Mouse (Mus musculus) embryo, embryonic 10.5 days (tissue): Measurements from ENCODE around the gene Sap30.
A peak's percentile ranks its signal among the peaks of the same experiment; 100 is the strongest.
"Not testable (repeated sequence)": the region's sequence is repeated elsewhere in the genome, so short reads cannot be mapped to it uniquely, and the experiment has no call there.

ENCODE experiments used
- DNase-seq: peaks from one replicate; pipeline ENCODE4 v3.0.0-alpha.2; 2015; ENCODE audit warnings: low spot score

Sap30 gene

DNA sequence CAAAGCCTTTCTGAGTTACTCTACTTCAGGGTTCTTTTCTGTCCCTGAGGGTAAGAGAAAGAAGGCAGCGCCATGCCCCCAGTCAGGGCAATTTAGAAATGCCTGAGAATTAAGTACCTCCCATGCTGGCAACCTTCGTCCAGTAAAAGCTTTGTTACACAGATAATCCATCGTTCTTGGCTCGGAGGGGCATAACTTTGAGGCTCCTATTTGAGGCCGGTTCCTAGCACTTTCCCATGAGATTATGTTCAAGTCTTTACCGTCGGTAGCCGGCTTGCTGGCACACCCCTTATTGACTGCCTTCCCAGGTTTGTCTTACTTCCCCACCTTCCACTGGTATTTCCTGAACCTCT is 10.8 kb upstream of the Sap30 start:
- DNase-seq: no peak

DNA sequence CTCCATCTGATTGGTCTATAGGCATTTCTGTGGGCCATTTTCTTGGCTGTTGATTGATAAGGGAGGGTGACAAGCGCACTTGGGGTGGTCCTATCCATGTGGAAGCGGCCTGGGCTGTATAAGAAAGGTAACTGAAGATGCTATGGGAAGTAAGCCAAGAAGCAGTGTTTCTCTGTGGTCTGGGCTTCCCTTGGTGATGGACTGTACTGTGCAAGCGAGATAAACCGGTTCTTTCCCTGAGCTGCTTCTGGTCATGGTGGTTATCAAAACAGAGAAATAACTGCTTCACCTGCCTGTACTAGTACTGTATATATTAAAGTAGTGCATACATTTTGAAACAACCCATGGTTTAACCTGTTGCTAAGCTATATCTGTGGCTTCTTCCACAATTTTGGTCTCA is 4.2 kb upstream of the Sap30 start:
- no peak for DNase-seq

DNA sequence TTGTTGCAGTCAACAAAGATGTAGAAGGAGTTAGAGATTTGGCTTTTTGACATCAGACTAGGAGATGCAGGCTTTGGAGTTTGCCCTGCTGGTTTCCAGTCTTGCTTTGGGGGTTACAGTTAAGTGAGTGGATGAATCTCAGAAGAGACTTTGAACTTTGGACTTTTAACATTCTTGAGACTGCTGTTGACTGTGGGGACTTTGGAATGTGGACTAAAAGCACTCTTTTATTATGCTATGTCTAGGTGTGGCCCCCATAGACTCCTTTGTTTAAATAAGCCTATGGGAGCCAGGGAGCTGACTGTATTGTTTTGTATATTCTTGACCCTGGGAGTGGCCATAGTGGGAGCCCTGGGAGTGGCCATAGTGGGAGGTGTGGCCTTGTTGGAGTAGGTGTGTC is 2.2 kb upstream of the Sap30 start:
- DNase-seq: no peak

DNA sequence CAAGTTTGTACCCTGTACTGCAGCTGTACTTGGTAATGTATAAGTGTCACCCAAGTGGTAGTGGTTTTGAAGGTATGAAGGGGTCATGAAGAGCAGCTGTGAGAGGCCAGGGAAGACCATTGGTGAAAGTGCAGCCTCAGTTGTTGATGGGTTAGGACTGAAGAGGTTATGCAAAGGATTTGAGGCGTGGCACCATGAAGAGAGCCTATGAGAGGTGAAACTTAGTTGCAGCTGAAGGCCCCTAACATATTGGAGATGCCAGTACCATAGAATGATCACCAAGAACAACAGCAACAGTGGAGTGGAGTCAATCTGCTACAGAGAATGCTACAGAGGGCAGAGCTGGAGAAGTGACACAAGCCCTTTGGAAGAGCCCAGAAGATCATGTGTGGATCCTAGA is 1.7 kb upstream of the Sap30 start:
- no peak for DNase-seq

DNA sequence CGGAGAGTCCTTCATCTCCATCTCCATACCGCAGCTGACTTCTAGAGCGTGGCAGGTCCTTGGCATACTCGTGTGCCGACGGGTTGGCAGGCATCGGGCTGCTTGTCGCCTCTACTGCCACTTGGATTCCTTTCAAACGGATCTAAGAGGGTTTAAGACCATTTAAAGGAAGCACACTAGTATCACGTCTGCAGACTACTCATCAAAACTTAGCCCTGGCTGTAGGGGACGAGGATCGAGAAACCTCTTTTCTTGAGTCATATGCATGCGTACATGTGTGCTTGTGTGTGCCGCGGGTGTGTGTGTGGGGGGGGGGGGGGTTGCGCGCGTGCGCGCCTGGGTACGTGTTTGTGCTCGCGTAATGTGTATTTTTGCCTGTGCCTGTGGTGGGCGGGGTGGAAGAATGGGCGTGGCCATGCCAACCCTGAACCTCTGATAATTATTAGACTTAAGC is 679 bp upstream of the Sap30 start:
- peak; percentile 80 for DNase-seq

DNA sequence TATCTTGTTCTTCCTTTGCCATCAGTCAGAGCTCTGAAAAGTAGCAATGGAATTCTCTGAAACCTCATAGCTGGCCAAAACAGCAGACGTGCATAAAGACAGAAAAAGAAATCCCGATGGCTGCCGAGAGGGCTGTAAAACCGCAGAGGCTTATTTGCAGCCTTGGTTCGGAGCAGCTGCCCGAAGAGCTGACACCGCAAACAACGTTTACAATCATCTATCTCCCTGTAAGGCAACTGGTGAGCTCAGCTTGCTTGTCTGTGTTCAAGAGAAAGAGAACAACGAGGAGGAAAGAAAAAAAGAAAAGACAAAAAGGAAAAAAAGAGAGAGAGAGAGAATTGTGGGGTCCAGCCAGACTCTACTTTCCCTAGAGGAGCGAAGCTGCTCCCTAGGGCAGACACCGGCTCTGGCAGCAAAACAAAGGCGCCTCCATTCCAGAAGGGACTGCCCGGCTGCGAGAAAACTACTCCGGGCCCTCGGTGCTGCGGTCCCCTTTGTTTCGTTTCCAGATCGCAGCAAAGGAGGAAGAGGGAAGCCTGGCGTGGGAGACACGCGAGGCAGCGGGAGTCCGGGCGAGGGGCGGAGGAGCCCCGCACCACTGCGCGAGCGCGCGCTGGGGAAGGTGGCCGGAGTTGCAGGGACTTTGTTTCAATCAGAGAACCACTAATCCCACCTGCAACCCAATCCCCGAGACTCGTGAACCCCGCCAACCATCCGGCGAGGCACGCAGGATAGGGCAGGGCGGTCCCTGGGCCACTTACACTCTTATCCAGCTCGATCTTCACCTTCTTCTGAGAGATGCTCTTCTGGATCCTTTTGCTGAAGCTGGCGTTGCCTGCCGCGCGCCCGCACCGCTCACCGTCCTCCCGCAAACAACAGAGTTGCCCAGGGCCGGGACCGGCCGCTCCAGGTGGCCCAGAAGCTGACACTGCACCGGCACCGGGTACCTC is 894 bp downstream of the Sap30 start:
- DNase-seq: peak; percentile 71

DNA sequence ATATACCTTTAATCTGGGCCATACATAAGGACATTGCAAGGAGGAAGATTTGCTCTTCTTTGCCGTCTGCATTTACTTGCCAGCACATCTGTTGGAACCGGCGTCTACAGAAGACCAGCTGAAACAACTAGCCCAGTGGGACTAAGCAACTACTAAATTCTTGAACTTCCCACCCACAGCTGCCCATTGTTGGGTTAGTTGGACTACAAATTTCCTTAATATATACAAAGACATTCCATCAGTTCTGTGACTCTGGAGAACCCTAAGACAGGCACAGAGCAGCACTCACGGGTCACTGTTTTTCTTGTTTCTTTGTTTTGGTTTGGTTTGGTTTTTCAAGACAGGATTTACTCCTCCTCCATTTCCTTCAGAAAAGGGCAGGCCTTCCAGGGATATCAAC is 7.1 kb downstream of the Sap30 start:
- no peak for DNase-seq

DNA sequence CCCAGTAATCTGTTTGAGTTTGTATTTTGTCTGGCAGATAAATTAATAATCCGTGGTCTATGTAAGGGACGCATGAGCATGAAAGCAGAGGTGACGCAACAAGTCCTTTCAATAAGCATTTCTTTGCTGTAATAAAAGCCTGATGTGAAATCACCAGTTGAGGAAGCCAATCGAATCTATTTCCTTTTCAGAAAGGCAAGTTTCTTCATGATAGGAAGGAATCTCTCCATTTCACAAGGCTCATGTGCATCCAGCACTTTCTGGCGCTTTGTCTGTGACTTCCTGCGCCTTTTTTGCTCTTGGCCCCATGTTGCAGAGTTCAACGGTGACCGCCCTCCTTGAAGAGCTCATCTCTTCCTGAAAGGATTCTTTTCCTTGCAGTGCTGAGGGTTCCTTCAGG is 8.0 kb downstream of the Sap30 start:
- DNase-seq: no peak

DNA sequence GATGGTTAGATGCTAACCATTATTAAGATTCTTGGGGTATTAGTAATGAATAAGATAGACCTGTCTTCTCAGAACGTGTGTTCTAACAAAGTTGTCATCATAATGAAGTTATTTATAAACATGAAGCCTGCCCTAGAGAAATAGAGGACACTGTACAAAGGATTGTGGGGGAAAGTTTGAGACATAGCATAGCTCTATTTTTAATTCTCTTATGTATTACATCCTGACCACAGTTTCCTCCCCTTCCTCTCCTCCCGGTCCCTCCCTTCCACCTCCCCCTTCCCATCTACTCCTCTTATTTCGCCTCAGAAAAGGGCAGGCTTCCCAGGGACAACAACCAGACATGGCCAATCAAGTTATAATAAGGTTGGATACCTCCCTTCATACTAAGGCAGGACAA is 9.3 kb downstream of the Sap30 start:
- DNase-seq: no peak

DNA sequence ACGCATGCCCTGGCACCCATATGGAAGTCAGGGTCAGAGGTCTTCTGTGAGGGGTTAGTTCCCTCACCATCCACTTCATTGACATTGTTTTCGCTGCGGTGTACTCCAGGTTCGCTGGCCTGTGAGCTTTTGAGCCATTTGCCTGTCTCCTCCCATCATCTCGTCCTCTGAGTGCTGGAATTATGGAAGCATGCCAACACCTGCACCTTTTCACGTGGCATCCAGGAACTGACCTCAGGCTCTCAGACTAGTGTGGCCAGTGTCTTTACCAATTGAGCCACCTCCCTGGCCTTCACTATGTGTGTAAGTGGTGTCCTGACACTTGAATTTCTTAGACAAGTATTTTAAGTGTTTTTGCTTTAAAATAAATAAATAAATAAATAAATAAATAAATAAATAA is 13.9 kb downstream of the Sap30 start:
- DNase-seq: no peak

DNA sequence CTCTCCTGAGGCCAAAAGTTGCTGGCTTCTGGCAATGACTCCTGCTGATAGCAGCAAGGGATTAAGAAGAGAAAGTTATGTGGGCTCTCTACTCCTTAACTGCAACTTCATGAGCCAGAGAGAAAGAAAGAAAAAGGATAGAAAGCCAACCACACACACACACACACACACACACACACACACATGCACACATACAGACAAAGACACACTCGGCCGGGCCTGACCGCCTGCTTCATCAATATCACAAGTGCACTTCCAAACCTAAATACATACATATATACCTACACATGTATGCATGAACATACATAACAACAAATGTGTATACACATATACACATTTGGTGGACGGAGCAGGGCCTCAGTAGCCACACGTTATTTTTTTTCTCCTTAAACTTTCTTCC is 16.8 kb downstream of the Sap30 start:
- no peak for DNase-seq

DNA sequence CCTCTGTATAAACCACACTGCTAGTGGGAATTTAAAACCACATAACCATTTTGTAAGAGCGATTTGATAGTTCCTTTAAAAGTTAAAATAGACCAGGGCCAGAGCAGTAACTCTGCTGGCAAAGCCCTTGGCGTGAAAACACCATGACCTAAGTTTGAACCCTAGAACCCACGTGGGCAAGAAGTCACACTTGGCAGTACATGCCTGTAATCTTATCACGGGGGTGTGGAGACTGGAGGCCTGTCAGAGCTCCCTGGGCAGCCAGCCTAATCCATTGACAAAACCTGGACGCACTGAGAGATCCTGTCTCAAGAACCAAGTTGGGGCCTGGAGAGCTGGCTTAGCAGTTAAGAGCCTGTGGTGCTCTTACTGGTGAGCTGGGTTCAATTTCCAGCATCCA is 19.0 kb downstream of the Sap30 start:
- no peak for DNase-seq

DNA sequence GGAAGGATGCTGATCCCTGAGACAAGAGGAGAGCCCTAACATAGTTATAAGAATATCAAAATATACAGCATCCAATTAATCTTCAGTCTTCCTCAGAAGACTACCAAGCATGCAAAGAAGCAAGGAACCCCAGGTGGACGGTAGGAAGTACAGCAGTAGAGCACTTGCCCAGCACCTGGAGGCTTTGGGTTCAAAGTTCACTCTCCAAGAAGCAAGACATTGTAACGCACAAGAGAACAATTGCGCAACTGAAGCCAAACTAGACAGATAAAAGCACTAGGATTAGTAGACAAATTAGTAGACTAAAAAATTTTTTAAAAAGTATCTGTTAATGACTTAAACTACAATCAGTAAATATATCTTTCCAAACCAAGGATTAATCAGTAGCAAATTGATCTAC is 23.9 kb downstream of the Sap30 start:
- no peak for DNase-seq

DNA sequence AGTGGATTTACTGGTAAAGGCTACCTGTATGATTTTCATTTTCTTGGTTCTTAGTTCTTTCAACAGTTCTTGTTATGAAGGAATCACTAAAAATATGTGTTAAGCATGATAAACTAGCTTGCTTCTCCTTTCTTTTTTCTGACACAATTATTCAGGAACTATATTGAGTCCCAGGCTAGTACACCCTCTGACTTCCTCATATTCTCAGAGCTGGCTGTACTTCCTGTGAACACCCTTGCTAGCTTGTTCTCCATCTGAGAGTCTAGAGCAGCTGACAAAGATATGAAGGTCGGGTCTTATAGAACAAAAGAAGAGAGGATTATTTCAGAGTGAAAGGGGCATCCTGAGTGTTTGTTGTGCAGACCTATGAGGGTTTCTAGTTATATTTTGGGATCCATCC is 24.8 kb downstream of the Sap30 start:
- no peak for DNase-seq

DNA sequence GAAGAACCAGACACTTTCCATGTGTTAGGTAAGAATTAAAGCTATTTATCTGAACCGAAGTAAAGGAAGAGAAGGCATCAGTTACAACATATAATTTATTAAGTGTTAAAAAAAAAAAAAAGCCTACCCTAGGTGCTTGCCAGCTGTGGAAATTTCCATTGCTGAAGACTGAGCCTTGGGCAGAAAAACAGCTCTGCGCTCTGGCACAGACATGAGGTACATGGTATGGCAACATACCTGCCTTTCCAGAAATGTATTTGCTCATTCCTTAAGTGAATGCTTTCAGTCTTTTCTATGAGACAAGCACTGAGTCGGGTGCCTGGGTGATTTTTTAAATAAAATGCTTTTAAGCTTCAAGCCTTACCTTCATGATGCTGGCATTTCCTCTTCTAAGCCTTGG is 29.7 kb downstream of the Sap30 start:
- DNase-seq: no peak

DNA sequence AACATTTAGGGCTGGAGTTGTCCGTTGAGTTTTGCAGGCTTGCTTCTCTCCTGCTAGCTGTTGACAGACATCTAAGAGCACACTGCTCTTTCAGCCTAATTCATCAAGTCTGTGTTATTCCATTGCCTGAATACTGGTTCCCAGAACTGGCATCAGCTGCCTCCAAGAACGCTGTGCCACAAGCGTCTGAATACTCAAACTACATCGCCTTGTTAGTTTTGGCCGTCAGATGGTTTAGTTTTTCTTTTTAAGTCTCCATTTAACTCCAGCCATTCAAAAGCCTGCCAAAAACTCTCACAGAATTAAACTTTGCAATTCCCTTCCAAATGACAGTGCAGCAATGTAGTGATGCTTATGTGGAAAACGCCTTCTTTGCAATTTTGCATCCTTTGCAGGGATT is 30.5 kb downstream of the Sap30 start:
- no peak for DNase-seq

DNA sequence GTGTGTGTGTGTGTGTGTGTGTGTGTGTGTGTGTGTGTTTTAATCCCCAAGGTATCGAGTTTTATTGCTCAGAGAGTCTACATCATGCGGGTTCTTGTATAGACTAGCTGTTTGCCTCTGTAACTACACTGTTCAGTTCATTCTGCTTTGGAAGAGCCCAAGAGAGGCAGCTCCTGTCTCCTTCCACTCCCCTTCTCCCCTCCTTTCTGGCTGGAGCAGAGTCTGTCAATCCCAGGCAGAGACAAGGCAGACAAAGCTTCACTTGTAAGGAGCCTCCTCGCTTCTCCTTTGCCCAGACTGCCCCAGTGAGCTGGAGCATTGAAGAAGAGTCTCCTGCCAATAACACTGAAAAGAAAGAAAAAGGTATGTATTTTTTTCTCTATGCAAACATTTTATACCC is 31.9 kb downstream of the Sap30 start, which contains the start of gene Scrg1:
Gene Scrg1, plus strand, starts transcription at position 159 of the 400 bp plus-strand sequence.
- no peak for DNase-seq

DNA sequence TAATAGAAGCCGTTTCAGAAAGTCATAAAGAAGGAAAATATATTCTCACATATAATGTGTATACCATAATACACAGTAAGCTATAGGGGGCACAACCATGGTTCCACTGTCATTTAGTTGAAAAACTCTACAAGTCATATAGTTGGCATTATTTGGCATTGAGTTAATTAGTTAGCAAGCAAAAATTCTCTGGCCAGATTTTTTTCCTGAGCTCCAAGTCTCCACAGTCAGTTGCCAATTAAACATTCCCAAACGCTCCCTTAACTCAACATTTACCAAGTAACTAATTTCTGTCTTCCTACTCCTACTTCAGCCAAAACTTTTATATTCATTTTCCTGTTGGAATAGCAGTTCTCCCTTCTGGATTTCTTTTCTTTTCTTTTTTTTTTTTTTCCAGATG is 34.3 kb downstream of the Sap30 start:
- DNase-seq: no peak

DNA sequence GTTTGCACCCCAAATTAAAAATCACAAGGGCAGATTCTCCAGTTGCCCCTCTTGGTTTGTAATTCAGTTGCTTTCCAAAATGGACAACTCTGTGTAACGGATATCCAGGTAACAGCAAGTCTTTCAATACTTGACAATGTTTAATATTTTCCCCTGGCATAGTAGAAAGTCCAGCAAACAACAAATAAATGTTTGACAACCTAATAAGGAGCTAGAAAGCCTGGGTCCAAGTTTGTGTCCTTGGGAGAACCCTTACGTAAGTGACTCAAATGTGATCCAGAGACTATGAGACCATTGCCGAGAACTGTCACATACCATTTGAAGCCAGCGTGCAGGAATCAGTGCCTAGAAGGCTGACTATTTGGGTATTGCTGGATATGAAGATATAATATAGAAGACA is 35.8 kb downstream of the Sap30 start:
- DNase-seq: no peak

DNA sequence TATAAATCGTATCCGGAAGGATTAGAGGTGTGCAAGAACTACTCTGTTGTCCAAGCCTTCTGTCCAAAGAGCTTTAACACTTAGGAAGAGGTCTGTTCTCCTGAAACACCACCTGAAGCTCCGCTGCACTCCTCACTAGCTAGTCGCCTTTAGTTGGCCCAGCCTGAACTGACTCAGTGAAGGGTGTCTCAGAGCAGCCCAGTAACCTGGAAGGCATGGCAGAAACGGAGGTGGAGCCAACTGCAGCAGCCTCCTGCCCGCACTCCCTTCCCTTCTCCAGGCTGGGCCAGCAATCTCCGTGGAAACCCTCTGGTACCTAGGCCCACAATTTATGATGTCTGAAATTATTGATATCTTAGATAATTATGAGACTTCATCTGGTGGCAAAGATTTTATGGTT is 36.9 kb downstream of the Sap30 start:
- DNase-seq: no peak

DNA sequence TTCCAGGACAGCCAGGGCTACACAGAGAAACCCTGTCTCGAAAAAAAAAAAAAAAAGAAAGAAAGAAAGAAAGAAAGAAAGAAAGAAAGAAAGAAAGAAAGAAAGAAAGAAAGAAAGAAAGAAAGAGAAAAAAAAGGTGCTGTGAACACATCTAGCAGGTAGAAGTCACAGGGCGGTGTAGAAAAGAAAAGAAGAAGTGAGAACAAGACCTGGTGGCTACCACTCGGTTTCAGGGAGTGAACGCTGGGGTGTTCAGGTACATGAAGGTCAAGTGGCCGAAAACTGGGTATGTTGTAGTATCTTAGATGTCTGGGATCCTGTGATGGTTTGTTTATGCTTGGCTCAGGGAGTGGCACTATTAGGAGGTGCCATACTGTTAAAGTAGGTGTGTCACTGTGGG is 41.8 kb downstream of the Sap30 start:
- not testable (repeated sequence) for DNase-seq

DNA sequence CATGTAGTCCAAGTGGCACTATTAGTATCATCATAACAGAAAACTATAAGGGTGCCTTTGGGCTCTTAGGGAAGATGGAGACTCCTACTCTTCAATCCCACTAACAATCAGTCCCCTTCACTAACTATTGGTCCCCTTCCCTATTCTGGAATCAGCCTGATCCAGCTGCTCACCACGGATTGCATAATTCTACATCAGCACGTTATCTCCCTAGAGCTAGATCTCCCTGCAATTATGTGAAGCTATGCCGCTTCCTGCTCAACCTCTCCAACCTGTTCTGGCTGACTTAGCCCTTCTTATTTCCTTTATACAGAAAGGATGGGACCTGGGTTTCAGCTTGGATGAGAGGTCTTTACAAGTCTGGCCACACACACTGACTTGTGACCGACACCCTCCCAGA is 44.4 kb downstream of the Sap30 start:
- DNase-seq: no peak

DNA sequence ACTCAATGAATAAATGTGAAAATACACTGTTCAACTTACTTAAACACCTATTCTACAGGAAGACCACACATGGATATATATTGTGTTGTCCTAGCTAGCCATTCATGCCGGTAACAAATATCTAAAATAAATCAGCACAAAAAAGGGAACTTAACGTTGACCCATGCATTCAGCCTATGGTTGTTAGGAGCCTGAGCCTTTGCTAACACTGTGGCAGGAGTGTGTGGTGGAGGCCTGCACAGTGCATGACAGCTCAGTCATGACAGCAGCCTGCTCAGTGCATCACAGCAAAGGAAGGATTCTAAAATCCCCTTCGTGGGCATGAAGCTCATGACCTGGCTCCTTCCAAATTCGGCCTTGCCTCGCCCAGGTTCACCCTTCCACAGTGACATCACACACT is 46.1 kb downstream of the Sap30 start:
- no peak for DNase-seq

DNA sequence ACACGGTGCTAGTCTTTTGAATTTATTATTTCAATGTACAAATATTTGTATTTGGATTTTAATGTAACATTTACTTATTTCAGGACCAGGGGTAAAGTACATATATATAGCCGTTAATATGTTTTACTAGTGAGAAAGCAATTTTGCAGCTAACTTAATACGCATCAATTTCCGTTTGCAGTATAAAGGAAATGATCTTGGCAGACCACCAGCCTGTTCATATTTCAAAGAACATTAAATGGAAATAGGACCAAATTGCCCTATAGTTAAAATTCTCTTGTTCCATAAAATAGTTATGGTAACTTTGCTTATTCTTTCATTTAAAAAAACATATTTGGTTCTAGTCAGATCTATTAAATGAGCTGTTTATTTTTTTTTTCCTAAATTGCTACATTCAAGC is 46.5 kb downstream of the Sap30 start:
- DNase-seq: no peak
